8 mouse cellular contexts compared by ENCODE assay signal in the genomic region with DNA sequence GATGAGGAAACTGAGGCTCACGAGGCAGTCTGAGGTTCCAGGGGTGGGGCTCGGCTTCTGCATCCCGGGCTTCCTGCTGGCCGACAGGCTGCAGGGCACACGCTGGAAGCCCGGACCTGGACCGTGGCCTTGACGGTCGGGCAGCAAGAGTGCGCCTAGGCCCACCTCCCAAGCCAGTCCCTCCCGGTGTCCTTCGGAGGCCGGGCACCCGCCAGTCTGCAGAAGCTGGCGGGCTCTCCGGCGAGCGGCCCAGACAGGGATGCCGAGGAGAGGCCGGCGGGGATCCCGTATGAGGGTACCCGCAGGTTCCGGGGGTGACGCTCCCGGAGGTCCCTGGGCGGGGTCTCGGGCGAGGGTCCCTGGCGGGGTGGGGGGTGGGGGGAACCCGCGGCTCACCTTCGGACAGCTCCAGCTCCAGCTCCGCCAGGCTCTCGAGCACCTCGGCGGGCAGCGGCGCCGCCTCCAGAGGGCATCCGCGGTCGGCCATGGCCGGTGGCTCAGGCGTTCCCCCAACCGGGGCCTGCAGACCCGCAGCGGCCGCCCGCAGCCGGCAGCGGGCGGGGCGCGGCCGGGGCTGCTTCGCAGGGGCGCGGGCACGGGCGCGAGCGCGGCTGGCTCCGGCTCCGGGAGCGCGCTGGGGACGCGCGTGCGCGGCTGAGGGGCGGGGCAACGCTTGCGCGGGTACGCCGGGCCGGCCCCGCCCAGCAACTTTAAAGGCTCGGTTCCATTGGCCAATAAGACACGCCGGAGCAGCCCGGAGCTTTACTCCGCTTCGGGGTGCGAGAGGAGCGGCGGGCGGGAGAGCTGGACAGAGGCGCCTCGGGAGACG. TPM values are rescaled to one million over a fixed set of nuclear protein-coding genes. Genes with fewer than 3 reads are reported as not detected.
DNase-seq lines count a peak whose midpoint lies in the region; ATAC-seq and TF ChIP-seq lines count a peak whose summit lies in the region.

Dip2a (minus strand) TSS at position 581 of the 829 bp plus-strand sequence.

- no peaks in the 10 kb centered on the region for H3K36me3 ChIP-seq in forebrain, embryonic 15.5 days

- H3K4me3 ChIP-seq in forebrain, embryonic 15.5 days: peak within 1 kb of the TSS; percentile 77
- peak within 1 kb of the TSS; percentile 90 for H3K4me3 ChIP-seq in lung, adult 2 months (replicated peaks; ENCODE audit: extremely low read depth, low read depth, low read length)

- TF ChIP-seq POLR2A in lung, adult 2 months (IDR thresholded peaks at IDR 0.05; ENCODE audit: borderline replicate concordance, extremely low read depth, low read depth, low read length): peak; percentile 58; the same call in 1 of the 2 replicates

- TF ChIP-seq CTCF in lung, adult 2 months (IDR thresholded peaks at IDR 0.05; ENCODE audit: insufficient read depth, low read length): no peak

- peak within 1 kb of the TSS; percentile 81 for H3K9ac ChIP-seq in forebrain, embryonic 15.5 days (replicated peaks)

- under 1% methylated on average over 93 of the region's 94 CpGs for WGBS in forebrain, embryonic 15.5 days
- WGBS in lung, adult 2 months: under 1% methylated on average over 89 of the region's 94 CpGs

- H3K27me3 ChIP-seq in forebrain, embryonic 15.5 days: no peaks in the 10 kb centered on the region

- ATAC-seq in forebrain, embryonic 15.5 days (replicated peaks): peak; percentile 95
- ATAC-seq in neutrophil, adult 5-6 weeks (ENCODE audit: extremely low read depth, insufficient number of reproducible peaks, low FRiP score, poor library complexity, severe bottlenecking): peak; percentile 74

- peak within 1 kb of the TSS; percentile 85 for H3K27ac ChIP-seq in forebrain, embryonic 15.5 days (replicated peaks)

- H3K4me2 ChIP-seq in forebrain, embryonic 15.5 days (replicated peaks): peak within 1 kb of the TSS; percentile 69

- H3K9me3 ChIP-seq in forebrain, embryonic 15.5 days: no peaks in the 10 kb centered on the region

- H3K4me1 ChIP-seq in forebrain, embryonic 15.5 days: peaks cover 26% of the 10 kb centered on the region
- H3K4me1 ChIP-seq in lung, adult 2 months (ENCODE audit: control insufficient read depth, insufficient read depth, low read length): peaks cover 3% of the 10 kb centered on the region

- intact Hi-C loops in heart, postnatal 25 days (cut with DNase I): loop anchor here (5.0 kb wide), 1 partner anchor 92 kb away; no protein-coding TSS in a partner anchor

- peak; percentile 84 for DNase-seq in ES-CJ7 (ENCODE audit: low read depth, low spot score)
- peak; percentile 96 for DNase-seq in cerebellum, adult 11 months
- peak; percentile 92 for DNase-seq in heart, postnatal 25 days (ENCODE audit: low spot score)
- DNase-seq in layer of hippocampus, adult 18-20 months (ENCODE audit: low spot score in 2 of 2): peak; percentile 90 to 97
- peak; percentile 97 for DNase-seq in lung, adult 2 months
- peak; percentile 85 to 86 for DNase-seq in thymus, adult 18-20 months

RNA-seq across cellular contexts. Expression of gene Dip2a, which starts in this region (rescaled TPM):
- polyA plus RNA-seq in forebrain, embryonic 15.5 days (2015; fragmentation: Nextera tagmentation; extraction: Ambion mirVana): 13.4 and 16.4 TPM in 2 replicates
- total RNA-seq in heart, postnatal 25 days (2021): 10 to 100 TPM; 12.5 TPM
- 10 to 100 TPM; 56.9 to 59.6 TPM for total RNA-seq in layer of hippocampus, adult 18-20 months (2021)
- 20.3 and 25.3 TPM in 2 replicates for polyA plus RNA-seq in lung, adult 2 months (2012; rRNA removed)
- total RNA-seq in neutrophil, adult 5-6 weeks (2017): 3.2 and 3.8 TPM in 2 replicates

Comparison
In these comparisons a context has a peak if more than half of its experiments do, and no peak if none do; other contexts are left out.
1. Peak in every context shown above with its lines: DNase-seq, ATAC-seq, H3K4me3 ChIP-seq and H3K27ac ChIP-seq.
2. RNA of gene Dip2a (total RNA-seq): 56.9 to 59.6 TPM in layer of hippocampus, adult 18-20 months; 12.5 TPM in heart, postnatal 25 days and 3.2 to 3.8 TPM in neutrophil, adult 5-6 weeks; every median in the first group is over 4 times any median in the second.